Mouse (Mus musculus): Measurements from ENCODE around the gene 1700029H14Rik. TPM values are rescaled to one million over a fixed set of nuclear protein-coding genes. Genes with fewer than 3 reads are reported as not detected.
A peak's percentile ranks its signal among the peaks of the same experiment; 100 is the strongest.

Gene 1700029H14Rik
- polyA plus RNA-seq, 1 experiment from 2014 or later, result not detected

GRCm38 (mm10) chr8:13595861-13596260, 33.6 kb upstream of the 1700029H14Rik start:
- no peaks in the 10 kb centered on the region for H3K27me3 ChIP-seq (ENCODE audit: insufficient read depth, low read length)
- H3K36me3 ChIP-seq (ENCODE audit: insufficient read depth, low read length), result peaks cover 14% of the 10 kb centered on the region
- no peak overlapping the region for H3K27ac ChIP-seq (ENCODE audit: low read length)
- WGBS, result 80% methylated on average over 6 of the region's 6 CpGs
- no peaks in the 10 kb centered on the region for H3K9me3 ChIP-seq (ENCODE audit: low read length)
- ATAC-seq (ENCODE audit: low FRiP score, low TSS enrichment), result no peak
- H3K4me1 ChIP-seq (ENCODE audit: insufficient read depth, low read length), result peaks cover 8% of the 10 kb centered on the region; the same call in 1 of the 2 replicates
- no peak overlapping the region for H3K4me3 ChIP-seq (ENCODE audit: low read length)
- no peak overlapping the region for H3K9ac ChIP-seq (replicated peaks; ENCODE audit: low read length)
- no peak overlapping the region for H3K4me2 ChIP-seq (replicated peaks; ENCODE audit: low read depth, low read length)

GRCm38 (mm10) chr8:13594884-13595323, 32.6 kb upstream of the 1700029H14Rik start:
- H3K27ac ChIP-seq (ENCODE audit: low read length), result no peak overlapping the region
- ATAC-seq (ENCODE audit: low FRiP score, low TSS enrichment), result no peak
- H3K36me3 ChIP-seq (ENCODE audit: insufficient read depth, low read length), result peaks cover 14% of the 10 kb centered on the region
- H3K4me2 ChIP-seq (replicated peaks; ENCODE audit: low read depth, low read length), result no peak overlapping the region
- no peaks in the 10 kb centered on the region for H3K9me3 ChIP-seq (ENCODE audit: low read length)
- WGBS, result 69% methylated on average over 11 of the region's 11 CpGs
- no peaks in the 10 kb centered on the region for H3K27me3 ChIP-seq (ENCODE audit: insufficient read depth, low read length)
- no peak overlapping the region for H3K4me3 ChIP-seq (ENCODE audit: low read length)
- H3K4me1 ChIP-seq (ENCODE audit: insufficient read depth, low read length), result peaks cover 1% of the 10 kb centered on the region; the same call in 1 of the 2 replicates
- no peak overlapping the region for H3K9ac ChIP-seq (replicated peaks; ENCODE audit: low read length)

GRCm38 (mm10) chr8:13593340-13593739, 31.1 kb upstream of the 1700029H14Rik start:
- H3K4me1 ChIP-seq (ENCODE audit: insufficient read depth, low read length), result no peaks in the 10 kb centered on the region
- ATAC-seq (ENCODE audit: low FRiP score, low TSS enrichment), result no peak
- peaks cover 14% of the 10 kb centered on the region for H3K36me3 ChIP-seq (ENCODE audit: insufficient read depth, low read length)
- H3K27ac ChIP-seq (ENCODE audit: low read length), result no peak overlapping the region
- no peak overlapping the region for H3K9ac ChIP-seq (replicated peaks; ENCODE audit: low read length)
- 85% methylated on average over 8 of the region's 8 CpGs for WGBS
- H3K4me3 ChIP-seq (ENCODE audit: low read length), result no peak overlapping the region
- no peak overlapping the region for H3K4me2 ChIP-seq (replicated peaks; ENCODE audit: low read depth, low read length)
- no peaks in the 10 kb centered on the region for H3K9me3 ChIP-seq (ENCODE audit: low read length)
- H3K27me3 ChIP-seq (ENCODE audit: insufficient read depth, low read length), result no peaks in the 10 kb centered on the region

- Histone ChIP-seq H3K9me3 (ENCODE audit: low read length) (no peaks in the 10 kb centered on the region), H3K9ac (replicated peaks; ENCODE audit: low read length) (no peak overlapping the region), H3K36me3 (ENCODE audit: insufficient read depth, low read length) (peaks cover 4% of the 10 kb centered on the region; the same call in 1 of the 2 replicates), H3K27ac (ENCODE audit: low read length) (no peak overlapping the region), H3K27me3 (ENCODE audit: insufficient read depth, low read length) (no peaks in the 10 kb centered on the region), H3K4me3 (ENCODE audit: low read length) (no peak overlapping the region), H3K4me2 (replicated peaks; ENCODE audit: low read depth, low read length) (no peak overlapping the region), H3K4me1 (ENCODE audit: insufficient read depth, low read length) (no peaks in the 10 kb centered on the region)
- no peak for ATAC-seq (ENCODE audit: low FRiP score, low TSS enrichment)
- 84% methylated on average over 6 of the region's 6 CpGs for WGBS
These were observed 29.0 kb upstream of the 1700029H14Rik start for GRCm38 (mm10) chr8:13591246-13591645.

- H3K4me3 ChIP-seq (ENCODE audit: low read length), result no peak overlapping the region
- no peak overlapping the region for H3K27ac ChIP-seq (ENCODE audit: low read length)
- peaks cover 6% of the 10 kb centered on the region; the same call in 1 of the 2 replicates for H3K36me3 ChIP-seq (ENCODE audit: insufficient read depth, low read length)
- no peaks in the 10 kb centered on the region for H3K27me3 ChIP-seq (ENCODE audit: insufficient read depth, low read length)
- no peak for ATAC-seq (ENCODE audit: low FRiP score, low TSS enrichment)
- H3K4me2 ChIP-seq (replicated peaks; ENCODE audit: low read depth, low read length), result no peak overlapping the region
- H3K9ac ChIP-seq (replicated peaks; ENCODE audit: low read length), result no peak overlapping the region
- no peaks in the 10 kb centered on the region for H3K4me1 ChIP-seq (ENCODE audit: insufficient read depth, low read length)
- WGBS, result 63% methylated on average over 6 of the region's 6 CpGs
- H3K9me3 ChIP-seq (ENCODE audit: low read length), result no peaks in the 10 kb centered on the region
These were observed 26.8 kb upstream of the 1700029H14Rik start for GRCm38 (mm10) chr8:13589071-13589470.

GRCm38 (mm10) chr8:13584652-13585051, 22.4 kb upstream of the 1700029H14Rik start:
- WGBS, result 73% methylated on average over 8 of the region's 8 CpGs
- no peak overlapping the region for H3K9ac ChIP-seq (replicated peaks; ENCODE audit: low read length)
- H3K4me2 ChIP-seq (replicated peaks; ENCODE audit: low read depth, low read length), result no peak overlapping the region
- H3K36me3 ChIP-seq (ENCODE audit: insufficient read depth, low read length), result peaks cover 27% of the 10 kb centered on the region; the same call in 1 of the 2 replicates
- H3K4me3 ChIP-seq (ENCODE audit: low read length), result no peak overlapping the region
- no peak overlapping the region for H3K27ac ChIP-seq (ENCODE audit: low read length)
- no peaks in the 10 kb centered on the region for H3K4me1 ChIP-seq (ENCODE audit: insufficient read depth, low read length)
- H3K27me3 ChIP-seq (ENCODE audit: insufficient read depth, low read length), result no peaks in the 10 kb centered on the region
- ATAC-seq (ENCODE audit: low FRiP score, low TSS enrichment), result no peak
- H3K9me3 ChIP-seq (ENCODE audit: low read length), result no peaks in the 10 kb centered on the region

GRCm38 (mm10) chr8:13577869-13578268, 15.6 kb upstream of the 1700029H14Rik start:
- H3K4me2 ChIP-seq (replicated peaks; ENCODE audit: low read depth, low read length), result no peak overlapping the region
- H3K4me1 ChIP-seq (ENCODE audit: insufficient read depth, low read length), result no peaks in the 10 kb centered on the region
- no peak overlapping the region for H3K27ac ChIP-seq (ENCODE audit: low read length)
- H3K9me3 ChIP-seq (ENCODE audit: low read length), result no peaks in the 10 kb centered on the region
- no peak overlapping the region for H3K9ac ChIP-seq (replicated peaks; ENCODE audit: low read length)
- no peak overlapping the region for H3K4me3 ChIP-seq (ENCODE audit: low read length)
- 86% methylated on average over 6 of the region's 6 CpGs for WGBS
- peaks cover 19% of the 10 kb centered on the region; the same call in 1 of the 2 replicates for H3K36me3 ChIP-seq (ENCODE audit: insufficient read depth, low read length)
- no peaks in the 10 kb centered on the region for H3K27me3 ChIP-seq (ENCODE audit: insufficient read depth, low read length)
- ATAC-seq (ENCODE audit: low FRiP score, low TSS enrichment), result peak; percentile 77

GRCm38 (mm10) chr8:13571999-13572398, 9.7 kb upstream of the 1700029H14Rik start:
- Histone ChIP-seq H3K4me2 (replicated peaks; ENCODE audit: low read depth, low read length) (no peak overlapping the region), H3K36me3 (ENCODE audit: insufficient read depth, low read length) (peaks cover 7% of the 10 kb centered on the region; the same call in 1 of the 2 replicates), H3K27ac (ENCODE audit: low read length) (no peak overlapping the region), H3K9me3 (ENCODE audit: low read length) (no peaks in the 10 kb centered on the region), H3K4me1 (ENCODE audit: insufficient read depth, low read length) (no peaks in the 10 kb centered on the region), H3K4me3 (ENCODE audit: low read length) (no peak overlapping the region), H3K9ac (replicated peaks; ENCODE audit: low read length) (no peak overlapping the region), H3K27me3 (ENCODE audit: insufficient read depth, low read length) (no peaks in the 10 kb centered on the region)
- ATAC-seq (ENCODE audit: low FRiP score, low TSS enrichment), result no peak
- 92% methylated on average over 11 of the region's 11 CpGs for WGBS

GRCm38 (mm10) chr8:13557526-13557925, 4.7 kb downstream of the 1700029H14Rik start:
- no peak overlapping the region for H3K27ac ChIP-seq (ENCODE audit: low read length)
- no peak overlapping the region for H3K4me2 ChIP-seq (replicated peaks; ENCODE audit: low read depth, low read length)
- no peaks in the 10 kb centered on the region for H3K27me3 ChIP-seq (ENCODE audit: insufficient read depth, low read length)
- no peak overlapping the region for H3K9ac ChIP-seq (replicated peaks; ENCODE audit: low read length)
- H3K4me3 ChIP-seq (ENCODE audit: low read length), result no peak overlapping the region
- WGBS, result 45% methylated on average over 2 of the region's 2 CpGs
- ATAC-seq (ENCODE audit: low FRiP score, low TSS enrichment), result no peak
- no peaks in the 10 kb centered on the region for H3K9me3 ChIP-seq (ENCODE audit: low read length)
- H3K4me1 ChIP-seq (ENCODE audit: insufficient read depth, low read length), result peaks cover 3% of the 10 kb centered on the region; the same call in 1 of the 2 replicates
- no peaks in the 10 kb centered on the region for H3K36me3 ChIP-seq (ENCODE audit: insufficient read depth, low read length)

- 81% methylated on average over 6 of the region's 6 CpGs for WGBS
- Histone ChIP-seq H3K27ac (ENCODE audit: low read length) (no peak overlapping the region), H3K36me3 (ENCODE audit: insufficient read depth, low read length) (no peaks in the 10 kb centered on the region), H3K9me3 (ENCODE audit: low read length) (no peaks in the 10 kb centered on the region), H3K27me3 (ENCODE audit: insufficient read depth, low read length) (no peaks in the 10 kb centered on the region), H3K9ac (replicated peaks; ENCODE audit: low read length) (no peak overlapping the region), H3K4me1 (ENCODE audit: insufficient read depth, low read length) (no peaks in the 10 kb centered on the region), H3K4me3 (ENCODE audit: low read length) (no peak overlapping the region), H3K4me2 (replicated peaks; ENCODE audit: low read depth, low read length) (no peak overlapping the region)
- no peak for ATAC-seq (ENCODE audit: low FRiP score, low TSS enrichment)
These were observed 10.8 kb downstream of the 1700029H14Rik start for GRCm38 (mm10) chr8:13551574-13551830.

Measured in kidney, embryonic 16.5 days (tissue).